Mouse (Mus musculus) urinary bladder, postnatal 0 days (tissue): ENCODE data around the gene Olfr282. TPM values are rescaled to one million over a fixed set of nuclear protein-coding genes. Genes with fewer than 3 reads are reported as not detected.

Experiments used
- polyA plus RNA-seq: library from polyadenylated mRNA; unstranded; fragments of >200 nt; fragmentation: Nextera tagmentation; extraction: Ambion mirVana; gene quantifications from 2 replicates; pipeline ENCODE4 v1.2.1, GENCODE M21; 2015

The Olfr282 gene
- not detected in 2 replicates for polyA plus RNA-seq

DNA sequence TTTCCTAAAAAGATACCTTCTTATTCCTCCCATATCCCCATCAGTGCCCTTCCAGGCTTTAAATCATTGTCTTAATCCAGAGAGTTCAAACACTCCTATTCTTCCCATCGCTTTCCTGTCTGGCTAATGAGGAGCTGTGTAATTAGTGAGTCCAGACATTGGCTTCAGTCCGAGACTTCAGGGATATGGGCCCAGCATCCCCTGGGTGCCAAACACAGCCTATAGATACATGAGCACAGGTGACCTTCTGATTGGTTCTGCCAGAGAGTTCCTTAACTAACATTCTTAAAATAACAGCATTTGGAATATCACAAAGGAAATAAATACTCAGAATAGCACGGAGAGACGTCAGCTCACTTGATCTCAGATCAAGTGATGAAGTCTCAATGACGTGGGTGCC is at the start of gene Olfr282:
Gene Olfr282 (plus strand): TSS at position 301 of the 400 bp plus-strand sequence.

DNA sequence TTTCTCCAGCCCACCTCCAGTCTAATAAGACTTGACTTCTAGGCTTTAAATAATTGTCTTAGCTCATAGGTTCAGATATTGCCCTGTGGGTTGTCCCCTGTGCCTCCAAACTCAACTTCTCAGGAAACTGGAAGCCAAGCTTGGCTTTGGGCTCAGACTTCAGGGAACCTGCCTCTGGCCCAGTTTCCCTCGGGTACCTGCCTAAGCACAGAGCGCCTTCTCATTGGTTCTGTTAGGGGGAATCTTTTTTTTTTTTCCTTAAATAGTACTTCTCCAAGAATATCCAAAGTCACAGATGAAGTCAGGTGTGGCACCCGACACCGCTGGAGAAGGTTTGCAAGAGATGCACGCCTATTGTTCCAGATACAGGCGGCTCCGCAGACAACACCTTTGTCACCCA is 21.3 kb downstream of the Olfr282 start, which contains the start of gene Olfr281:
Gene Olfr281 (plus strand): TSS at position 301 of the 400 bp plus-strand sequence.

DNA sequence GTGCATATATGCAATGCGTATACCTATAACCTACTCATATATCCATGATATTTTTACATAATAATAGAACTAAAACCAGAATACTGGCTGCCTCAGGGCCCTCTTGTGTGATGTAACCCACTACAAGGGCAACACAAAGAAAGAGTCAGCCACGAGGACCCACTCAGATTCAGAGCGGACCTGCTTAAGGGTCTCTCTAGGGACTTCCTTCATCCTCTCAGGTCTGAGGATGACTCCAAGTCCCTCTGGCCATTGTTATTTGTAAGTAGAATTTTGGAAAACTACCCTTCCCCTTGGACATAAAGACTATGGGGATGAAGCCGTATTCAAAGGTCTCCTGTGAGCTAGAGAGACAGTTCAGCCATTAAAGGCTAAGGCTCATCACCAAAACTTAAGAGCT is 38.6 kb downstream of the Olfr282 start, which contains the start of gene OR5BS1P:
Gene OR5BS1P (plus strand): TSS at position 301 of the 400 bp plus-strand sequence.

DNA sequence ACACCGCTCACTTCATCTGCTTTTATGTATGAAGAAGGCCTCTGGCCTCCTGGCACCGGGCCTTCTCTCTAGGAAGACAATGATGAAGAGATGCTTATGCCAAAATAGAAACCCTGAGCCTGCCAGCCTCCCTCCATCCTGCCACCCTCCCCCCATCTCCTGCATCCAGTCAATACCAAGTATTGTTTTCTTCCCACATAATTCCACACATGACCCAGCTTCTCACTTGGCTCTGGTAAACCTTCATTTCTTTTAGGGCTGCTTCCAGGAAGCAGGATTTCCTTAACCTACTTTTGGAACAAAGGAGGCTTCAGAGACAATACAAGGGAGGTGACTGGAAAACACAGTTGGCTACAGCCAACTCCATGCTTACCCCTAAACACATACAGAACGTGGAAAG is 51.7 kb downstream of the Olfr282 start, which contains the start of gene Lalba:
Gene Lalba (minus strand): TSS at position 21 of the 400 bp plus-strand sequence.

Other genes with a start within 250 kb of the Olfr282 start
- not detected in 2 replicates for gene Olfr288, start 235.7 kb upstream of the Olfr282 start, polyA plus RNA-seq
- gene Gm44579, start 210.2 kb upstream of the Olfr282 start, polyA plus RNA-seq, result not detected in 2 replicates
- gene Olfr287, start 210.2 kb upstream of the Olfr282 start, polyA plus RNA-seq, result not detected in 2 replicates
- gene Olfr286, start 196.8 kb upstream of the Olfr282 start, polyA plus RNA-seq, result not detected in 2 replicates
- gene H1fnt, start 173.9 kb upstream of the Olfr282 start, polyA plus RNA-seq, result not detected in 2 replicates
- 1.3 and 1.5 TPM in 2 replicates for gene Zfp641, start 135.1 kb upstream of the Olfr282 start, polyA plus RNA-seq
- gene Olfr285, start 113.9 kb upstream of the Olfr282 start, polyA plus RNA-seq, result not detected in 2 replicates
- not detected in 2 replicates for gene Olfr284, start 90.2 kb upstream of the Olfr282 start, polyA plus RNA-seq
- not detected in 2 replicates for gene Olfr283, start 50.3 kb upstream of the Olfr282 start, polyA plus RNA-seq
- not detected in 2 replicates for gene Olfr281, start 21.4 kb downstream of the Olfr282 start, polyA plus RNA-seq
- not detected in 2 replicates for gene OR5BS1P, start 38.7 kb downstream of the Olfr282 start, polyA plus RNA-seq
- gene Lalba, start 51.5 kb downstream of the Olfr282 start, polyA plus RNA-seq, result not detected in 2 replicates
- gene Olfr279, start 61.2 kb downstream of the Olfr282 start, polyA plus RNA-seq, result not detected in 2 replicates
- 47.3 and 47.6 TPM in 2 replicates for gene Kansl2, start 103.0 kb downstream of the Olfr282 start, polyA plus RNA-seq
- gene Ccnt1, start 139.7 kb downstream of the Olfr282 start, polyA plus RNA-seq, result 26.1 and 27.2 TPM in 2 replicates
- gene 4930415O20Rik, start 139.8 kb downstream of the Olfr282 start, polyA plus RNA-seq, result not detected in 2 replicates
- gene Adcy6, start 178.9 kb downstream of the Olfr282 start, polyA plus RNA-seq, result 5.0 and 5.8 TPM in 2 replicates
- gene Cacnb3, start 199.6 kb downstream of the Olfr282 start, polyA plus RNA-seq, result 17.3 and 20.5 TPM in 2 replicates
- gene Ddx23, start 231.7 kb downstream of the Olfr282 start, polyA plus RNA-seq, result 11.6 and 12.9 TPM in 2 replicates
- 0.63 and 1.3 TPM in 2 replicates for gene Rnd1, start 246.2 kb downstream of the Olfr282 start, polyA plus RNA-seq